Mouse (Mus musculus) embryonic facial prominence, embryonic 13.5 days (tissue): ENCODE measurements around the gene Pvr. TPM values are rescaled to one million over a fixed set of nuclear protein-coding genes. Genes with fewer than 3 reads are reported as not detected.

Experiments
- ATAC-seq: fragments of 200-750 bp; cut with Nextera tagmentation; 2 replicates; pipeline ENCODE4 v1.8.0; 2017; ENCODE audit warnings: low read depth; ENCODE audit not compliant: insufficient number of reproducible peaks, insufficient read depth, low FRiP score, low TSS enrichment
- H3K27ac ChIP-seq: fragments of 300-500 bp; sonication (generic); 2 replicates; pipeline ENCODE4 v1.5.1; 2015; ENCODE audit warnings: moderate library complexity, mild to moderate bottlenecking, inconsistent platforms
- H3K27me3 ChIP-seq: fragments of 300-500 bp; sonication (generic); 2 replicates; pipeline ENCODE4 v1.6.1; 2015; ENCODE audit warnings: mild to moderate bottlenecking, inconsistent platforms
- H3K36me3 ChIP-seq: fragments of 300-500 bp; sonication (generic); 2 replicates; pipeline ENCODE4 v1.6.1; 2015; ENCODE audit warnings: mild to moderate bottlenecking, inconsistent platforms
- H3K4me1 ChIP-seq: fragments of 300-500 bp; sonication (generic); 2 replicates; pipeline ENCODE4 v1.6.1; 2015; ENCODE audit warnings: inconsistent platforms
- H3K4me2 ChIP-seq: fragments of 300-500 bp; sonication (generic); 2 replicates; pipeline ENCODE4 v1.6.1; 2015; ENCODE audit warnings: moderate library complexity, mild to moderate bottlenecking, inconsistent platforms
- H3K4me3 ChIP-seq: fragments of 300-500 bp; sonication (generic); 2 replicates; pipeline ENCODE4 v1.5.1; 2015; ENCODE audit warnings: mild to moderate bottlenecking, inconsistent platforms
- H3K9ac ChIP-seq: fragments of 300-500 bp; sonication (generic); 2 replicates; pipeline ENCODE4 v1.6.1; 2015; ENCODE audit warnings: mild to moderate bottlenecking, inconsistent platforms
- H3K9me3 ChIP-seq: fragments of 300-500 bp; sonication (generic); 2 replicates; pipeline ENCODE4 v1.6.1; 2016; ENCODE audit warnings: inconsistent platforms
- WGBS: fragments of 180-500 bp; shearing (Covaris S2); methylation state at CpG from one replicate; pipeline ENCODE4 v1.1.7; 2015; ENCODE audit warnings: mixed read lengths; 5-methylcytosine and 5-hydroxymethylcytosine counted together
- polyA plus RNA-seq: library from polyadenylated mRNA; unstranded; fragments of >200 nt; fragmentation: Nextera tagmentation; extraction: Ambion mirVana; gene quantifications from 2 replicates; pipeline ENCODE4 v1.2.1, GENCODE M21; 2015

Gene Pvr
- polyA plus RNA-seq, 1 experiment from 2014 or later: 12.9 TPM

- no peak overlapping the region for H3K9ac ChIP-seq
- no peaks in the 10 kb centered on the region for H3K4me1 ChIP-seq
- no peak overlapping the region for H3K4me3 ChIP-seq
- 89% methylated on average over 6 of the region's 6 CpGs for WGBS
- H3K4me2 ChIP-seq: no peak overlapping the region
- H3K27me3 ChIP-seq: no peaks in the 10 kb centered on the region
- ATAC-seq: no peak
- no peaks in the 10 kb centered on the region for H3K9me3 ChIP-seq
- H3K27ac ChIP-seq: no peak overlapping the region
- no peaks in the 10 kb centered on the region for H3K36me3 ChIP-seq
Observed at GRCm38 (mm10) chr7:19866490-19866889, 54.5 kb downstream of the Pvr start.

DNA sequence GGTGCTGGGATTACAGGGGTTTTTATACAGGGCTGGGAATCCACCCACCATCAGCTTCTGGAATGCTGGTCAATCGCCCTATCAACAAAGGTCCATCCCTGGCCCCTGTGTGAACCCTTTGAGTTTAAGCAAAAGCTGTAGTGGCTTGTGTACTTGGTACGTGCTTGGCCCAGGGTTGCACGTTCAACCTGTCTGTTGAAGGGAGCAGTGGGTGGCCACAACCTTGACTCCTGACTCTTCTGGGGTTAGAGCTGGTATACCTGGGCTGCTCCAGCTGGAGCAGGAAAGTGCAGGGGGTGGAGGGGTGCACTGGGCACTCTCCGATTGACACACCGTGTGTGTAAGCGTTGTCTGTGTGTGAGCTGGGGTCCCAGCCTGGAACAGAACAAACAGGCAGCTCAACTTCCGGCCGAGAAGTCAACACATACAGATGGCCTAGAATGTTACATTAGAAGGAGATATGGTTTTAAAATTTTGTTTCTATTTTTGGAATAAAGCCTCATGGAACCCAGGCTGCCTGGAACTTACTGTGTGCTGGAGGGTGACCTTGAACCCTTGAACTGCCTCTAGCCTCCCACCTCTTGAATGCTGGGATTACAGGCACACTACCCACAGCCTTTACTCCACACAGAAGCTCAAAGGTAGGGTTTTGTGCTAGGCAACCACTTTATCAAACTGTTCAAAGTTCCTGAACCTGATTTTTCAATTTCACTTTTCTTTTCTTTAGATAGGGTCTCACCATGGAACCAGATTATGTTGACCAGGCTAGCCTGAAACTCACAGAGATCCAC, 55.5 kb downstream of the Pvr start:
- 78% methylated on average over 8 of the region's 8 CpGs for WGBS
- no peak overlapping the region for H3K9ac ChIP-seq
- H3K36me3 ChIP-seq: no peaks in the 10 kb centered on the region
- no peaks in the 10 kb centered on the region for H3K4me1 ChIP-seq
- no peaks in the 10 kb centered on the region for H3K27me3 ChIP-seq
- no peak for ATAC-seq
- H3K9me3 ChIP-seq: no peaks in the 10 kb centered on the region
- no peak overlapping the region for H3K4me3 ChIP-seq
- H3K27ac ChIP-seq: no peak overlapping the region
- no peak overlapping the region for H3K4me2 ChIP-seq

DNA sequence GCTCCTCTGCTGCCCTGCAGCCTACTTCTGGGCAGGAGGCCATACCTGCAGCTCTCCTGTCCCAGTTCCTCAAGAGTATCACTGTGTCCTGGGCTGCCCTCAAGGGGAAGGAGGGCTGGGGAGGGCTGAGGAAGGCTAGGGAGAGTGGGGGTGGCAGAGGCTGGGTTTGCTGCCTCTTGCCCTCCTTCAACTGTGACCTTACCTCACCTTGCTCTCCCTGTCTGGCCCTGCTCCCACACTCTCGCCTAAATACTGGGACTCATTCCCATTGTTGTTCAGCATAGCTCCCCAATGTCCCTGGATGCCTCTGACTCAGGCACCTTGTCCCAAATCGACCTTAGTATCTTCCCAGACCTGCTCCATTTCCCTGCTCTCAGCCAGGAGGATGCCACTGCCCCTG, 56.7 kb downstream of the Pvr start:
- Histone ChIP-seq H3K27ac (no peak overlapping the region), H3K27me3 (no peaks in the 10 kb centered on the region), H3K4me2 (no peak overlapping the region), H3K4me1 (no peaks in the 10 kb centered on the region), H3K9me3 (no peaks in the 10 kb centered on the region), H3K4me3 (no peak overlapping the region), H3K9ac (no peak overlapping the region), H3K36me3 (no peaks in the 10 kb centered on the region)
- no peak for ATAC-seq
- WGBS: 38% methylated on average over 2 of the region's 2 CpGs

- no peak for ATAC-seq
- Histone ChIP-seq H3K27ac (no peak within 1 kb of the TSS), H3K4me1 (no peaks in the 10 kb centered on the region), H3K9me3 (no peaks in the 10 kb centered on the region), H3K27me3 (no peaks in the 10 kb centered on the region), H3K4me2 (no peak within 1 kb of the TSS), H3K4me3 (no peak within 1 kb of the TSS), H3K9ac (no peak within 1 kb of the TSS), H3K36me3 (no peaks in the 10 kb centered on the region)
- 78% methylated on average over 9 of the region's 9 CpGs for WGBS
Observed at GRCm38 (mm10) chr7:19861199-19861598, 59.8 kb downstream of the Pvr start, which contains the start of gene Ceacam16. TSS of gene Ceacam16 (minus strand) at chr7:19861299.

DNA sequence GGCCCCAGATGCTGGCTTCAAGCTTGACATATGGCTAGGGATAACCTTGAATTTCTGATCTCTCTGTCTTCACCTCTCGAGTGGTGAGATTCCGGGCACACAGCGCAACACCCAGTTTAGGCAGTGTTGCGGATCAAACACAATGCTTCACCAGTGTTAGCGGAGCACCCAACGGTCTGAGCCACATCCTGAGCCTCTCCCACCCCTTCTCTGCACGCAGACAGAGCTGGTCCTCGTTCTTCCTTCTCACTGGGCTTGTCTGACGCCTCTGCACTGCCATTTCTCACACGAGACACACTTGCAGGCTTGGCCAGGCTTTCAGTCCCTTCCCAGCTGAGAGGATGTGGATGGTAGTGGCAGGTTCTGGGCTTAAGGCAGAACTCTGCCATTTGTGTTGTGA, 61.2 kb downstream of the Pvr start:
- H3K4me2 ChIP-seq: no peak overlapping the region
- no peak overlapping the region for H3K4me3 ChIP-seq
- no peaks in the 10 kb centered on the region for H3K27me3 ChIP-seq
- 77% methylated on average over 10 of the region's 10 CpGs for WGBS
- no peaks in the 10 kb centered on the region for H3K36me3 ChIP-seq
- ATAC-seq: no peak
- H3K9ac ChIP-seq: no peak overlapping the region
- no peaks in the 10 kb centered on the region for H3K4me1 ChIP-seq
- no peaks in the 10 kb centered on the region for H3K9me3 ChIP-seq
- H3K27ac ChIP-seq: no peak overlapping the region

DNA sequence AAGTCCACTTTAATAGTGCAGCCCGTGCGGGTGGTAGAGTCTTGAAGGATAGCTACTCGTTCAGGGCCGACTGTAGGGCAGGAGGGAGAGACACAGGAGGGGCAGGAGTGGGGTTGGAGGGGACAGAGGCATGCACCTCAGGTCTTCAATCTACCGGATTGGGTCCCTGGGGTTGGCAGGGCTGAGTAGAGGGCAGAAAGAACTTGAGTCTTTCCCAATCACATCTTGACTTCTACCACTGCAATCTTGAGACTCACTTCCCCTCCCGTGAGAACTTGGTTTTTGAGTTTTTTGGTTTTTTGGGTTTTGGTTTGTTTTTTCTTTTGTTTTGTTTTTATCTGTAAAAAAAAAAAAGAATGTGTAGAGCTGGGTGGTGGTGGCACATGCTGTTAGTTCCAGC, 64.7 kb downstream of the Pvr start:
- Histone ChIP-seq H3K4me2 (no peak overlapping the region), H3K4me1 (peaks cover 6% of the 10 kb centered on the region; the same call in 1 of the 2 replicates), H3K36me3 (no peaks in the 10 kb centered on the region), H3K27ac (no peak overlapping the region), H3K27me3 (peaks cover 20% of the 10 kb centered on the region), H3K4me3 (no peak overlapping the region), H3K9me3 (no peaks in the 10 kb centered on the region), H3K9ac (no peak overlapping the region)
- WGBS: 83% methylated on average over 6 of the region's 6 CpGs
- ATAC-seq: no peak

DNA sequence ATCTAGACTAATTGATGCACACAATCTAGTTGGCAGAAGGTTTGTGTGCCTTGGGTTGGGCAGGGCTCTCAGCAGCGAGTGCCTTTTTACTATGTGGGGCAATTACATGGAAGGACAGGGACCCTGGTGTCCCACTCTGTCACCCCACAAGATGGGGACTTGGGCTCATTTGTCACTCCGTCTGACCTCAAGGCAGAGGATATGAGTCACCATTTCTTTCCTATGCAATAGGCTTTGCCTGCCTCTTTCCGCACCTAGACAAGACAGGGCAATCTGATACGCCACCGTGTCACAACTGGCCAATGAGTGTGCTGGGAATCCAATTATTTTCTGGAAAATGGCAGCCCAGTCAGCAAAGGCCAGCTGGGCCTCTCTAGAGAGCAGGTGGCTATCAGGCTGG, 65.3 kb downstream of the Pvr start:
- Histone ChIP-seq H3K4me2 (no peak overlapping the region), H3K27me3 (peaks cover 24% of the 10 kb centered on the region), H3K36me3 (no peaks in the 10 kb centered on the region), H3K9me3 (no peaks in the 10 kb centered on the region), H3K9ac (no peak overlapping the region), H3K27ac (no peak overlapping the region), H3K4me1 (peaks cover 6% of the 10 kb centered on the region; the same call in 1 of the 2 replicates), H3K4me3 (no peak overlapping the region)
- no peak for ATAC-seq
- 82% methylated on average over 5 of the region's 5 CpGs for WGBS

Other genes starting within 250 kb of the Pvr start
- gene Apoc2, start 243.2 kb downstream of the Pvr start, polyA plus RNA-seq: 11.5 TPM in 1 of 2 replicates, not detected in the other
- 0.69 TPM in 1 of 2 replicates, not detected in the other for gene Gm44805, start 239.7 kb downstream of the Pvr start, polyA plus RNA-seq
- 1.5 TPM in 1 of 2 replicates, not detected in the other for gene Apoc4, start 239.7 kb downstream of the Pvr start, polyA plus RNA-seq
- gene Apoc1, start 228.5 kb downstream of the Pvr start, polyA plus RNA-seq: 10.3 and 17.3 TPM in 2 replicates
- gene Apoe, start 222.0 kb downstream of the Pvr start, polyA plus RNA-seq: 200 and 263 TPM in 2 replicates
- gene Tomm40, start 205.7 kb downstream of the Pvr start, polyA plus RNA-seq: 112 and 139 TPM in 2 replicates
- 82.9 and 87.0 TPM in 2 replicates for gene Nectin2, start 170.7 kb downstream of the Pvr start, polyA plus RNA-seq
- gene Bcam, start 150.1 kb downstream of the Pvr start, polyA plus RNA-seq: 98.1 and 116 TPM in 2 replicates
- 8.1 and 10.4 TPM in 2 replicates for gene Cblc, start 124.4 kb downstream of the Pvr start, polyA plus RNA-seq
- gene Bcl3, start 98.4 kb downstream of the Pvr start, polyA plus RNA-seq: 2.2 and 3.6 TPM in 2 replicates
- 0.28 and 0.72 TPM in 2 replicates for gene Gm19345, start 69.2 kb downstream of the Pvr start, polyA plus RNA-seq
- gene Ceacam16, start 59.9 kb downstream of the Pvr start, polyA plus RNA-seq: not detected in 2 replicates
- gene Ceacam19, start 33.2 kb downstream of the Pvr start, polyA plus RNA-seq: 0.25 and 0.48 TPM in 2 replicates
- gene Igsf23, start 29.6 kb upstream of the Pvr start, polyA plus RNA-seq: 0.30 TPM in 1 of 2 replicates, not detected in the other
- 0.15 TPM in 1 of 2 replicates, not detected in the other for gene Ceacam20, start 44.3 kb upstream of the Pvr start, polyA plus RNA-seq
- gene Nlrp9b, start 70.3 kb upstream of the Pvr start, polyA plus RNA-seq: not detected in 2 replicates
- gene Vmn1r91, start 178.5 kb upstream of the Pvr start, polyA plus RNA-seq: not detected in 2 replicates
- gene Gm16442, start 201.4 kb upstream of the Pvr start, polyA plus RNA-seq: not detected in 2 replicates
- not detected in 2 replicates for gene Vmn1r93, start 217.9 kb upstream of the Pvr start, polyA plus RNA-seq
- gene Vmn1r94, start 247.2 kb upstream of the Pvr start, polyA plus RNA-seq: not detected in 2 replicates